Mouse (Mus musculus) kidney, adult 2 months (tissue): ENCODE results near the gene Olfr311. TPM values are rescaled to one million over a fixed set of nuclear protein-coding genes. Genes with fewer than 3 reads are reported as not detected.
A peak's percentile ranks its signal among the peaks of the same experiment; 100 is the strongest.

Experiments used
- DNase-seq: peaks from one replicate; pipeline ENCODE4 v3.0.0; 2021
- H3K27ac ChIP-seq: fragments of 200-500 bp; 2 replicates; pipeline ENCODE4 v1.5.1; 2012; ENCODE audit warnings: low read depth, low read length, control low read depth, inconsistent platforms; ENCODE audit not compliant: insufficient read depth
- H3K27me3 ChIP-seq: fragments of 200-500 bp; replicated peaks from 2 replicates; pipeline ENCODE4 v1.6.1; 2012; ENCODE audit warnings: mild to moderate bottlenecking, moderate library complexity, low read length, inconsistent platforms; ENCODE audit not compliant: control insufficient read depth, insufficient read depth
- H3K36me3 ChIP-seq: fragments of 200-500 bp; 2 replicates; pipeline ENCODE4 v1.6.1; 2012; ENCODE audit warnings: mild to moderate bottlenecking, moderate library complexity, low read length, inconsistent platforms; ENCODE audit not compliant: control insufficient read depth, insufficient read depth
- H3K4me1 ChIP-seq: fragments of 200-500 bp; 2 replicates; pipeline ENCODE4 v1.6.1; 2011; ENCODE audit warnings: low read length; ENCODE audit not compliant: control insufficient read depth, insufficient read depth
- H3K4me3 ChIP-seq: fragments of 200-500 bp; 2 replicates; pipeline ENCODE4 v1.5.1; 2011; ENCODE audit warnings: mild to moderate bottlenecking, low read depth, low read length, control low read depth; ENCODE audit not compliant: insufficient read depth
- CTCF ChIP-seq: fragments of 200-500 bp; conservative IDR thresholded peaks from 2 replicates; pipeline ENCODE4 v1.5.1; 2011; ENCODE audit warnings: low read depth, mild to moderate bottlenecking, control low read depth, low read length, moderate library complexity, mixed read lengths; ENCODE audit not compliant: insufficient read depth, insufficient read length
- POLR2A ChIP-seq: fragments of 200-500 bp; IDR thresholded peaks from one replicate; pipeline ENCODE4 v1.6.1; 2011; ENCODE audit warnings: low read depth, low read length, control low read depth
- WGBS: fragments of 180-500 bp; shearing (Covaris S2); methylation state at CpG from one replicate; pipeline ENCODE4 v1.1.7; 2018; 5-methylcytosine and 5-hydroxymethylcytosine counted together
- polyA plus RNA-seq: library from polyadenylated mRNA; depleted of rRNA; stranded (reverse); fragments of >200 nt; gene quantifications from 2 replicates; pipeline ENCODE4 v1.2.3, GENCODE M21; 2012

Gene Olfr311
- polyA plus RNA-seq, 1 experiment, result not detected

GRCm38 (mm10) chr11:58846919-58847461 is 7.9 kb downstream of the Olfr311 start, which contains the start of gene Gm12258:
Gene Gm12258, plus strand, starts transcription at chr11:58847158.
- TF ChIP-seq CTCF (no peak), POLR2A (no peak)
- Histone ChIP-seq H3K27me3 (no peaks in the 10 kb centered on the region), H3K27ac (peak within 1 kb of the TSS; percentile 26; the same call in 1 of the 2 replicates), H3K4me3 (peak within 1 kb of the TSS; percentile 99), H3K4me1 (no peaks in the 10 kb centered on the region), H3K36me3 (no peaks in the 10 kb centered on the region; the same call in 1 of the 2 replicates)
- WGBS, result under 1% methylated on average over 24 of the region's 24 CpGs
- DNase-seq, result peak; percentile 99

DNA sequence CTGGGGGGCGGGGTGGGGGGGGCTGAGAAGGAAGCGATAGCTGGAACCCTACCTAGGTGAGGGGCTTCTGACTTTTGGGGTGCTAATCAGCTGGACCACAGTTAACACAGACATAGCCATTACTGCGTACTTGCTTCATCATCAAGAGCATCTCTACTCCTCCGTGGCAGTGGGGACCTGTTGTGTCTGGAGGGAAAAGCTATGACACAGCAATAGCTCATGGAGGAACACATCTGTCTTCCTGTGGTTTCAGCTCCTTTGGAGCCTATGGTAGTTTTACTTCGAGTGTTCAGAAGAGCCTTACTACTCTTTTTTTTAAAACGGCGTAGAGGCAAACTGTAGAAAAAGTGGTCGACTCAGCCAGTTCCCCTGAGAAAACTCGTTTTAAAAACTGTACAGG is 8.6 kb downstream of the Olfr311 start:
- H3K4me3 ChIP-seq, result peak overlapping the region; percentile 99
- no peaks in the 10 kb centered on the region for H3K27me3 ChIP-seq
- H3K27ac ChIP-seq, result no peak overlapping the region
- TF ChIP-seq POLR2A (no peak), CTCF (no peak)
- no peaks in the 10 kb centered on the region; the same call in 1 of the 2 replicates for H3K36me3 ChIP-seq
- 43% methylated on average over 9 of the region's 9 CpGs for WGBS
- no peak for DNase-seq
- no peaks in the 10 kb centered on the region for H3K4me1 ChIP-seq

- TF ChIP-seq POLR2A, result no peak
- TF ChIP-seq CTCF, result no peak
- no peak overlapping the region for H3K27ac ChIP-seq
- H3K27me3 ChIP-seq, result no peaks in the 10 kb centered on the region
- H3K4me3 ChIP-seq, result no peak overlapping the region
- H3K36me3 ChIP-seq, result peaks cover under 1% of the 10 kb centered on the region; the same call in 1 of the 2 replicates
- H3K4me1 ChIP-seq, result no peaks in the 10 kb centered on the region
- DNase-seq, result no peak
- WGBS, result 67% methylated on average over 2 of the region's 2 CpGs
Measured at GRCm38 (mm10) chr11:58849731-58850130, 10.7 kb downstream of the Olfr311 start.

DNA sequence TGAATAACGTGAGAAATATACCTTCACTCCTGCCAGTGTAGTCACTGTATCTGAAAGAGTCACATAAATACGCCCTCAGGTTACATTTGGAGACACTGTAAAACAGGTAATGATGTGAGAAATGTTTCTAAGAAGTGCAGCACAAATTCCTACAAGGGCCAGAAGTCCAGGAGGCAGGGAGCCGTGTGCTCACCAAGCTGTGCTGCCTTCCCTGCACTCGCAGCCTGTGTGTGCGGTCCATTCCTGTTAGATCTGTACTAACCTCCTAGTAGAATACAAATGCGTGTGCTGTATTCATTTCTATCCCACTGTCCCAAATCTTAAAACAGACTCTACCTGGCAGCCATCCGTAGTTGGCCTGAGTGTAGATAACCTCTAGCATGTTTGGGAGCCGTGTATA is 21.7 kb downstream of the Olfr311 start:
- no peaks in the 10 kb centered on the region for H3K4me1 ChIP-seq
- no peak overlapping the region for H3K4me3 ChIP-seq
- peaks cover 16% of the 10 kb centered on the region for H3K36me3 ChIP-seq
- no peak for DNase-seq
- no peak for TF ChIP-seq POLR2A
- no peak for TF ChIP-seq CTCF
- H3K27ac ChIP-seq, result no peak overlapping the region
- no peaks in the 10 kb centered on the region for H3K27me3 ChIP-seq
- WGBS, result 96% methylated on average over 8 of the region's 8 CpGs

DNA sequence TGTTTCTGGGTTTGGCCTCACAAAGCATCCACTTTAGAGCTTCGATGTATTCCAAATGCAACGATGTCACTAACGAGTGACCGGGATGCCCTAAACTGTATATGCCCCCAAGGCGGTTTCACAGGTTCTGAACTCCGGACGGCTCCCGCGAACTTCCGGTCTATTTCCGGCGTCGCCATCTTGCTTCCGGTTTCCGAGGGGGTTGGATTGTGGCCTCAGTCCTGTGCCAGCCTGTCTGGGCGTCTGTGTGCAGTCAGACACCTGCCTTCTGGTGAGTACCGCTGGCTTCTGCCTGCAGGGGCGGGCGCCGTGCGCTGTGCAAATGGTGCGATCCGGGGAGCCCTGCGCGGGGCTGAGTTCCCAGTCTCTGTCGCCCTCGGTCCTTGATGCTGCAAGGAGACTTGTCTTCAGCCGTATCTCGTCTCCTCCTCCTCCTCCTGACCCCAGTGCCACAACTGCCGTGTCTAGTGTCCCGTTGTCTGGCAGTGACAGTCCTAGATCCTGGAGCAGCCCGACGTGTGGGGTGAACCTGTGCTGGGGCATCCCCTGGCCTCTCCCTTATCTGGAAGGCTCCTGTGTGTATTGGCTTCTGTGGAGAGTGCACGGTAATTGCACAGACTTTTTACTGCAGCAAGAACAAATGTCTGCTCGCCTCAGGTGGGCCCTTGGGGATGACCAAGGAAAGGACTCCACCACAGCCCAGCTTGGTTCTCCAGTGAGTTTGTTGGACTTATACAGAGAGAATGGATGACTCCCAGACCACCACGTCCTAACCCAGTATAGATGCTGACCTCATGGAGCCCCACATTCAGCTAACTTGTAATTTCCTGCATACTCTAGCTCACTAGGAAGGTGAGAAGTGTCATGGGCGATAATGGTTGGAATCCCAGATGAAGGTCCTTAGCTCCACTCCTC is 28.2 kb downstream of the Olfr311 start, which contains the start of gene 2810021J22Rik:
Gene 2810021J22Rik (plus strand): TSS at position 178 of the 915 bp plus-strand sequence.
- H3K27me3 ChIP-seq, result no peaks in the 10 kb centered on the region
- H3K27ac ChIP-seq, result peak within 1 kb of the TSS; percentile 10
- peak; percentile 88 for DNase-seq
- H3K4me3 ChIP-seq, result peak within 1 kb of the TSS; percentile 96
- peak; percentile 13; the same call in 1 of the 2 replicates for TF ChIP-seq CTCF
- no peak for TF ChIP-seq POLR2A
- H3K4me1 ChIP-seq, result peaks cover 3% of the 10 kb centered on the region; the same call in 1 of the 2 replicates
- no peaks in the 10 kb centered on the region for H3K36me3 ChIP-seq
- WGBS, result 5% methylated on average over 37 of the region's 37 CpGs

DNA sequence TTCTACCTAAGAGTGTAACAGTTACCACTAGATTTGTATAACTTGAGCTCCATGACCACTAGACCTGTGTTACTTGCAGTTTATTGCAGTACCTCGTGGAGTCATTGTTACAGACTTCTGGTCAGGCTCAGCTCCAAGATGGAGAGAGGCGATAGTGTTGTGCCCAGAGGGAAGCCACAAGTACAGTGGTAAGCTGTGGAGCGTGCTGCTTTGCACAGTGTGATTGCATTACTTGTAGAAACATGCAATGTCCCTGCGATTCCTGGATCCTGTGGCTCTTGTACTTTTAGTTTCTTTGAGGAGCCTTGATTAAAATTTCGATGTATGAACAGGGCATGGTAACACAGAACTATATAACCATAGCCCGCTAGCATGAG is 28.9 kb downstream of the Olfr311 start:
- Histone ChIP-seq H3K4me1 (peaks cover 3% of the 10 kb centered on the region; the same call in 1 of the 2 replicates), H3K4me3 (no peak overlapping the region), H3K27ac (no peak overlapping the region), H3K36me3 (no peaks in the 10 kb centered on the region), H3K27me3 (no peaks in the 10 kb centered on the region)
- TF ChIP-seq POLR2A, result no peak
- TF ChIP-seq CTCF, result no peak
- WGBS, result 72% methylated on average over 6 of the region's 6 CpGs
- DNase-seq, result peak; percentile 29

GRCm38 (mm10) chr11:58870961-58871360 is 31.9 kb downstream of the Olfr311 start:
- H3K36me3 ChIP-seq, result no peaks in the 10 kb centered on the region
- peak; percentile 69 for DNase-seq
- TF ChIP-seq POLR2A (no peak), CTCF (no peak)
- peaks cover 3% of the 10 kb centered on the region; the same call in 1 of the 2 replicates for H3K4me1 ChIP-seq
- H3K4me3 ChIP-seq, result no peak overlapping the region
- H3K27ac ChIP-seq, result no peak overlapping the region; the same call in 1 of the 2 replicates
- 43% methylated on average over 4 of the region's 4 CpGs for WGBS
- no peaks in the 10 kb centered on the region for H3K27me3 ChIP-seq
